ENCODE assay signal across 15 mouse cellular contexts in the genomic region with DNA sequence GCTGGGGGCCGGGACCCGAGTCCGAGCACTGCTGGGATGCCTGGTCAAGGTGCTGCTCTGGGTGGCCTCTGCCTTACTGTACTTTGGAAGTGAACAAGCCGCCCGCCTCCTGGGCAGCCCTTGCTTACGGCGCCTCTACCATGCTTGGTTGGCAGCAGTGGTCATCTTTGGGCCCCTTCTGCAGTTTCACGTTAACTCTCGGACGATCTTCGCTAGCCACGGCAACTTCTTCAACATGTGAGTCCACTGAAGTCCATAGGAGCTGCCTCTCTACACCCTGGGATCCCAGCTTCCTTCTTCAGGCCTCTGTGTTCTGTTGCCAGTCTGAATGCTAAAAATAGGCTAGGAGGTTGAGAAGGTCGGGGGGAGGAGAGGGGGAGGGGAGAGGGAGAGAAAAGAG. TPM values are rescaled to one million over a fixed set of nuclear protein-coding genes. Genes with fewer than 3 reads are reported as not detected.
A peak's percentile ranks its signal among the peaks of the same experiment; 100 is the strongest.
DNase-seq lines count a peak whose midpoint lies in the region; ATAC-seq lines count a peak whose summit lies in the region.
"Had no signal": no experiment of that assay in that cellular context is flagged by ENCODE, and none has a peak within 500 bp of the region (broad histone marks: within the 10 kb centered on the region; RNA-seq: fewer than 3 reads in every experiment).

No protein-coding gene starts in this region.

- WGBS in midbrain, embryonic 10.5 days: 84% methylated on average over 13 of the region's 13 CpGs
- WGBS in midbrain, embryonic 11.5 days: 82% methylated on average over 13 of the region's 13 CpGs
- 64% methylated on average over 13 of the region's 13 CpGs for WGBS in liver, embryonic 13.5 days (ENCODE audit: insufficient replicate concordance)

- no peak overlapping the region for H3K4me2 ChIP-seq in midbrain, embryonic 11.5 days
- H3K4me2 ChIP-seq in liver, embryonic 13.5 days: no peak overlapping the region
- H3K4me2 ChIP-seq: hindbrain, embryonic 14.5 days; liver, embryonic 15.5 days; midbrain, embryonic 13.5 days had no signal

- H3K4me1 ChIP-seq in midbrain, embryonic 10.5 days: peaks cover 20% of the 10 kb centered on the region
- peaks cover 11% of the 10 kb centered on the region for H3K4me1 ChIP-seq in midbrain, embryonic 11.5 days (ENCODE audit: control insufficient read depth, insufficient read depth, low read length)
- H3K4me1 ChIP-seq in liver, embryonic 13.5 days (replicated peaks): peaks cover 57% of the 10 kb centered on the region

- H3K4me3 ChIP-seq in midbrain, embryonic 10.5 days: no peak overlapping the region
- no peak overlapping the region for H3K4me3 ChIP-seq in midbrain, embryonic 11.5 days (ENCODE audit: low read depth, low read length)
- H3K4me3 ChIP-seq in liver, embryonic 13.5 days (replicated peaks): no peak overlapping the region
- H3K4me3 ChIP-seq: liver, embryonic 15.5 days; midbrain, embryonic 13.5 days had no signal

- peaks cover 12% of the 10 kb centered on the region for H3K36me3 ChIP-seq in midbrain, embryonic 10.5 days
- H3K36me3 ChIP-seq in midbrain, embryonic 11.5 days (ENCODE audit: control insufficient read depth, insufficient read depth, low read length): peaks cover 1% of the 10 kb centered on the region; the same call in 1 of the 2 replicates
- H3K36me3 ChIP-seq in liver, embryonic 13.5 days: peaks cover 16% of the 10 kb centered on the region

- DNase-seq in adrenal gland, adult (ENCODE audit: inconsistent age in 2 of 2, low spot score in 1 of 2): peak; percentile 27 to 56
- no peak for DNase-seq in adrenal gland, postnatal 10 days
- DNase-seq in midbrain, embryonic 10.5 days (ENCODE audit: low spot score): no peak
- DNase-seq in midbrain, embryonic 11.5 days (ENCODE audit: low spot score, missing footprints): no peak
- DNase-seq in kidney, adult 9 months: peak; percentile 66
- DNase-seq in liver, embryonic 13.5 days: no peak
- no peak for DNase-seq in natural killer cell, adult 2 months (ENCODE audit: low spot score in 2 of 2)
- no peak for DNase-seq in embryo, embryonic 10 days (ENCODE audit: low spot score)
- DNase-seq: cerebellum, adult 11-12 months had no signal

- no peaks in the 10 kb centered on the region for H3K27me3 ChIP-seq in midbrain, embryonic 10.5 days (ENCODE audit: low read depth, poor library complexity, severe bottlenecking)
- no peaks in the 10 kb centered on the region for H3K27me3 ChIP-seq in midbrain, embryonic 11.5 days (ENCODE audit: control insufficient read depth, insufficient read depth, low read length)
- H3K27me3 ChIP-seq in liver, embryonic 13.5 days: no peaks in the 10 kb centered on the region
- H3K27me3 ChIP-seq: liver, embryonic 15.5 days; midbrain, embryonic 13.5 days had no signal

- no peak overlapping the region for H3K9ac ChIP-seq in midbrain, embryonic 11.5 days (ENCODE audit: low read length)
- H3K9ac ChIP-seq in liver, embryonic 13.5 days: peak overlapping the region; percentile 4; the same call in 1 of the 2 replicates
- H3K9ac ChIP-seq: hindbrain, embryonic 14.5 days; liver, embryonic 15.5 days; midbrain, embryonic 13.5 days had no signal

- 0 out of 2 replicates have a peak overlapping the region, but pooled peaks have one; percentile 28 for H3K27ac ChIP-seq in midbrain, embryonic 10.5 days (replicated peaks)
- H3K27ac ChIP-seq in midbrain, embryonic 11.5 days (ENCODE audit: low read depth, low read length): no peak overlapping the region
- H3K27ac ChIP-seq in liver, embryonic 13.5 days: no peak overlapping the region
- H3K27ac ChIP-seq: hindbrain, embryonic 14.5 days; liver, embryonic 15.5 days; midbrain, embryonic 13.5 days had no signal

- ATAC-seq in midbrain, embryonic 11.5 days (ENCODE audit: low FRiP score): no peak
- no peak for ATAC-seq in liver, embryonic 13.5 days (ENCODE audit: low read depth)
- ATAC-seq: midbrain, embryonic 13.5 days had no signal

- no peaks in the 10 kb centered on the region for H3K9me3 ChIP-seq in midbrain, embryonic 10.5 days (replicated peaks)
- H3K9me3 ChIP-seq in midbrain, embryonic 11.5 days (ENCODE audit: control insufficient read depth, low read length): no peaks in the 10 kb centered on the region
- no peaks in the 10 kb centered on the region for H3K9me3 ChIP-seq in liver, embryonic 13.5 days (replicated peaks)
- H3K9me3 ChIP-seq: liver, embryonic 15.5 days; midbrain, embryonic 13.5 days had no signal

RNA-seq across cellular contexts. Expression of gene Fitm1, which starts 0.3 kb away (rescaled TPM):
- total RNA-seq in adrenal gland, postnatal 10 days (2021): 10 to 100 TPM; 11.0 to 38.6 TPM
- 0.14 and 0.25 TPM in 2 replicates for polyA plus RNA-seq in midbrain, embryonic 10.5 days (2016; fragmentation: Nextera tagmentation; extraction: Ambion mirVana)
- not detected in 2 replicates for polyA plus RNA-seq in midbrain, embryonic 11.5 days (2014; fragmentation: Nextera tagmentation; extraction: Ambion mirVana)
- polyA plus RNA-seq in liver, embryonic 13.5 days (2015; fragmentation: Nextera tagmentation; extraction: Ambion mirVana): 0.51 and 0.53 TPM in 2 replicates
- total RNA-seq: layer of hippocampus, adult 8-10 months had no signal
- polyA plus RNA-seq: frontal cortex, adult 2 months; midbrain, embryonic 13.5 days had no signal

RNA-seq across cellular contexts. Expression of gene Psme1, which starts 2.2 kb away (rescaled TPM):
- 100 to 1,000 TPM; 293 to 337 TPM for total RNA-seq in adrenal gland, postnatal 10 days (2021)
- 88.7 and 97.9 TPM in 2 replicates for polyA plus RNA-seq in midbrain, embryonic 10.5 days (2016; fragmentation: Nextera tagmentation; extraction: Ambion mirVana)
- 111 and 114 TPM in 2 replicates for polyA plus RNA-seq in midbrain, embryonic 11.5 days (2014; fragmentation: Nextera tagmentation; extraction: Ambion mirVana)
- 103 and 111 TPM in 2 replicates for polyA plus RNA-seq in liver, embryonic 13.5 days (2015; fragmentation: Nextera tagmentation; extraction: Ambion mirVana)

RNA-seq across cellular contexts. Expression of gene Emc9, which starts 9.4 kb away (rescaled TPM):
- 10 to 100 TPM; 43.9 to 57.2 TPM for total RNA-seq in adrenal gland, postnatal 10 days (2021)
- polyA plus RNA-seq in midbrain, embryonic 10.5 days (2016; fragmentation: Nextera tagmentation; extraction: Ambion mirVana): 7.9 and 8.0 TPM in 2 replicates
- 8.1 and 8.4 TPM in 2 replicates for polyA plus RNA-seq in midbrain, embryonic 11.5 days (2014; fragmentation: Nextera tagmentation; extraction: Ambion mirVana)
- 31.9 and 35.8 TPM in 2 replicates for polyA plus RNA-seq in liver, embryonic 13.5 days (2015; fragmentation: Nextera tagmentation; extraction: Ambion mirVana)

RNA-seq across cellular contexts. Expression of gene Psme2, which starts 15.2 kb away (rescaled TPM):
- 100 to 1,000 TPM; 349 to 362 TPM for total RNA-seq in adrenal gland, postnatal 10 days (2021)
- polyA plus RNA-seq in midbrain, embryonic 10.5 days (2016; fragmentation: Nextera tagmentation; extraction: Ambion mirVana): 171 and 184 TPM in 2 replicates
- polyA plus RNA-seq in midbrain, embryonic 11.5 days (2014; fragmentation: Nextera tagmentation; extraction: Ambion mirVana): 189 and 202 TPM in 2 replicates
- polyA plus RNA-seq in liver, embryonic 13.5 days (2015; fragmentation: Nextera tagmentation; extraction: Ambion mirVana): 202 and 224 TPM in 2 replicates

RNA-seq across cellular contexts. Expression of gene A730061H03Rik, which starts 15.5 kb away (rescaled TPM):
- under 1 TPM in 1 of 2 experiments, not detected in 1; 0.66 TPM for total RNA-seq in adrenal gland, postnatal 10 days (2021)
- 0.30 TPM in 1 of 2 replicates, not detected in the other for polyA plus RNA-seq in midbrain, embryonic 10.5 days (2016; fragmentation: Nextera tagmentation; extraction: Ambion mirVana)
- polyA plus RNA-seq in midbrain, embryonic 11.5 days (2014; fragmentation: Nextera tagmentation; extraction: Ambion mirVana): 0.92 TPM in 1 of 2 replicates, not detected in the other
- polyA plus RNA-seq in liver, embryonic 13.5 days (2015; fragmentation: Nextera tagmentation; extraction: Ambion mirVana): 1.6 and 1.8 TPM in 2 replicates
- polyA plus RNA-seq: hindbrain, embryonic 14.5 days; small intestine, adult 2 months had no signal

Comparison
In these comparisons a context has a peak if more than half of its experiments do, and no peak if none do; other contexts are left out.
1. DNase-seq: peak in adrenal gland, adult (2 of 2) and kidney, adult 9 months (single experiment); none in adrenal gland, postnatal 10 days (single experiment), midbrain, embryonic 10.5 days (single experiment), midbrain, embryonic 11.5 days (single experiment), liver, embryonic 13.5 days (single experiment), natural killer cell, adult 2 months (0 of 2) and embryo, embryonic 10 days (single experiment).